Mouse (Mus musculus): ENCODE data around the gene Tdp2.
"Not testable (repeated sequence)": the region's sequence is repeated elsewhere in the genome, so short reads cannot be mapped to it uniquely, and the experiment has no call there.

Tdp2 gene

GRCm38 (mm10) chr13:24825587-24825986 is 5.9 kb upstream of the Tdp2 start:
- peak; percentile 65 for DNase-seq

- no peak for DNase-seq
These were observed 5.4 kb upstream of the Tdp2 start for GRCm38 (mm10) chr13:24826116-24826515.

DNA sequence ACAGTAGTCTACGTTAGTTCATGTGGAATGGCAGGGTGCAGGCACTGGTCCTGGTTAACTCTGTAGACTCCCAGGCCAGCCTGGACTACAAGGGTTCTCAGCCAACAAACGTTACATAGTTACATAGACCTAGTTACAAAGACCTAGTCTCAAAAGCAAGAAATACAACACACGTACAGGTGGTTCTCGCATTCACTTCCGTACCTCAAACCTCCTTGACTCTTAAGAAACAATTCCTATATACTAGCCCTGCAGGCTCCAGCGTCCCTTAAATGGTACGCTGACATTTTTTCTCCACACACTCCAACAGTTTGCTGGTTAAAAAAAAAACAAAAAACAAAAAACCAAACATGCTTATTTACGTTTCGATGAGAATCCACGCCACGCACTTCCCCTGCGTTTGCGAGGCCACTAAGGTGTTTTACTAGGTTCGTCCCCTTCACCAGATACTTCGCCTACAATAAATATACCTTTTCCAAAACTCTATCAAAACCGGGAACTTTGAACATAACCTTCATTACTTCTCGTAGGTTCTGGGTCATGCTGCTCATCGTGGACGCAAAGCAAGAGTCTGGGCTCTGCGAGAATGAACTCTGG is 625 bp upstream of the Tdp2 start:
- DNase-seq: no peak

DNA sequence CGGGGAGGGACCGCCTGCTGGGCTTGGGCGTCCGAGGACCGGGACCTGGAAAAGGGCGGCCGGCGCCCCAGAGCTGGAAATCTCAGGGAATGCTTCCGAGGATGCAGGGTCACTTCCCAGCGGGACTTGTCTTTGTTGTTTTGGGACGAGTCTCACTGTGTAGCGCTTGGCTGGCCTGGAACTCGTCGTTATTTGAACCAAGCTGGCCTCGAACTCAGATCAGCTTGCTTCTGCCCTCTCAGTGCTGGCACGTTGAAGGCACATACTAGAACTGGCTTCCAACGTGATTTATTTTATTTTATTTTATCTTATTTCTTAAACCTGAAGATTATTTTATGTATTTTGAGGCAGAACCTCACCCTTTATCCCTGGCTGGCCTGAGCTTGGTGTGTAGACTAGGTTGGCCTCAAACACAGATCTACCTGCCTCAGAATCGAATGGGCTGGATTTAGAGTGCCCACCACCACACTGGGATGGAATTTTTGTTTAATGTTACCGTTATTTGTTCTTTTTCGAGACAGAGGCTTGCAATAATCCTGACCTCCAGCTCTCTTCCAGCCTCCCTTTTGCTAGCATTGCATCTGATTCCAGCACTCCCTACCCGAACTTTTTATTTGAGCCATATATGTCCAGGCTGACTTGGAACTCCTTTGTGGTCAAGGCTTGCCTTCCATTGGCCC is 792 bp downstream of the Tdp2 start:
- DNase-seq: no peak

- no peak for DNase-seq
These were observed 1.3 kb downstream of the Tdp2 start for GRCm38 (mm10) chr13:24832811-24833155.

GRCm38 (mm10) chr13:24837765-24838164 is 6.3 kb downstream of the Tdp2 start:
- DNase-seq: not testable (repeated sequence)

DNA sequence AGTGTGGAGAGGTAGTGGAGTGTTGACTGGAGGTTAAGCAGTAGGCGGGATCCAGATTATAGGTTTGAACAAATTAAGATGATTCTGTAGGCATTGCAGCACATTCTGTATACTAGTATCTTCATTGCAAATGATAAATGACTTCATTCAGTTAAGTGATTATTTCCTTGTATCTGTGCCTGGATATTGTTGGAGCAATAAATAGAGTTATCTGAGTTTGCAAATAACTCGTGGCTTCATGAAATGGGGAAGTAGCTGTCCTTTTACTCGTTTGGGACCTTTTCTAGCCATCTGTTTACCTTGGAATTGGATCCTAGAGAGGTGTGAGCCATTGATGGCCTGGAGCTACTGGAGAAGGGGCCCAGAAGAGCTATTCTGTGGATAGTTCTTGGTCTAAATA is 8.4 kb downstream of the Tdp2 start:
- no peak for DNase-seq

GRCm38 (mm10) chr13:24841702-24842101 is 10.2 kb downstream of the Tdp2 start:
- DNase-seq: no peak

DNA sequence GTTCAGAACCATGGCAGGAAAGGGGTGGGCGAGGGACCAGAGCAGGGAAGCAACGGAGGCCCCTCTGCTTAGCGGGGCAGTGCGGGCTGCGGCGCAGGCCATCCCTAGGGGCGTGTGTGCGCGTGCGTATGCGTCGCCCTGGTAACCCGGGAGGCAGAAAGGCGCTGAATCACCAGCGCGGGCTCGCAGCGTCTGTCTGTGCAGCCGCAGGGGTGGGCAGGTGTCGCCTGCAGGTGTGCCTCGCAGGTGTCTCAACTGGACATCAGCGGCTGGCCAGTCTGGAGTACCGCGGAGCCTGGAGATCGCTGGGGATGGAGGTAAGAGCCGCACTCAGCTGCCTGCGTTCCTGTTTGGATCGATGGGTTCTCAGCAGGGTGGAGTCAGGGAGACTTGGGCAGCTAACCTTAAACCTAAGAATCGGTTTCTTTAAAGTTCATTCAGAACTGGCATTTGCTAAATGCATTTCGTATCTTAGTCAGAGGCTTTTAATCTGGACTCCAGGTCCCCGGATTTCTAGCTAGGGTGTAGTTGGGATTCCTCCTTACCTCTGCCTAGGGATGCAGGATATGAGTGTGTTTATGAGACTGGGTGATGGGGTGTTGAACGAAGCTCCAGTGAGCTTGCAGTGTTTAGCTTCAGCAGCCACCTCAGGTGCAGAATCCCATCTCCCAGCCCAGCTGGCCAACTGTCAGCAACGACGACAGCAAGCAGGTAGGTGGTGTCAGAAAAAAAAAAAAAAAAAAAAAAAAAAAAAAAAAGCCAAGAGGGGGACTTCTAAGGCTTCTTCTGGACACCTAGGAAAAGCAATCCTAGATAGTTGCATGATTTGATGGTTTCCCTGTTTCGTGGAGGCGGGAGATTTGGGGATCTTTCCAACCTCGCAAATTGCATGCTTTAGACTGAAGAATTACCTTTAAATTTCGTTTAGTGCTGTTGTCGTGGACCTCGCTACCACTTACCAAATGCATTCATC is 13.8 kb downstream of the Tdp2 start, which contains the start of gene D130043K22Rik:
Gene D130043K22Rik (plus strand): TSS at position 153 of the 973 bp plus-strand sequence.
- DNase-seq: no peak

DNA sequence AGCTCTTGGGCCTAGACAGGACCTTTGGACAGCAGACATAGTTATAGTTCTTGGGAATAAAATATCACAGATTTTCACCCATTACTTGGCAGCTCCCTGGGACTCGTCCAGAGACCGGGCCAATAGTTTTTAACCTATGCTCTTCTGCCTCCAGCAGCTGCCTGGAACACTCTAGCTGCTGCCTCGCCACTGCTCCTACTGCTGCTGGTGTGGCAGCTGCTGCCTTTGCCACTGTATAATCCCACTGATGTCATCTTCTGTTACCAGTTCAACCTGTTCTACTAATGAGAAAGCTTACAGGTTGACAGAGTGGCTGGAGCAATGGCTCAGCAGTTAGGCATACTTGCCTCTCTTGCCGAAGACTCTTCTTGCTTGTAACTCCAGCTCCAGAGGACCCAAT is 17.8 kb downstream of the Tdp2 start:
- DNase-seq: peak; percentile 59

- DNase-seq: no peak
These were observed 20.5 kb downstream of the Tdp2 start for GRCm38 (mm10) chr13:24851989-24852388.

DNA sequence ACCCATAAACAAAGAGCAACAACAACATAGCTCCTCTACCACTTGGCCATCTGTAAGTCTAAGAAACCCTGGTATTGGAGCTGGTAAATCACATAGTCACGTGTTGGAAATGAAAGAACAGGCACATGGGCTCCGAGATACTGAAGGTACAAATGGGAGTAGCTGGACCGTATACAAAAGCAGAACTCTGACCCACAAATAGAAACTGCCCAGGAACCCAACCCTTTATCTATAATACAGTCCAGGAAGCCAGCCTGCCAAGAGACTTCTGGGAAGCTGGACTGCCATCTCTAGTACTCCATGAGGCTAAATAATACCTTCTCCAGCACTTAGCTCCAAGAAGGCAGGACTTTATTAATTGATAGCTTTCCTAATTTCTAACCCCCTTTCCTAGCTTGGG is 21.1 kb downstream of the Tdp2 start:
- no peak for DNase-seq

DNA sequence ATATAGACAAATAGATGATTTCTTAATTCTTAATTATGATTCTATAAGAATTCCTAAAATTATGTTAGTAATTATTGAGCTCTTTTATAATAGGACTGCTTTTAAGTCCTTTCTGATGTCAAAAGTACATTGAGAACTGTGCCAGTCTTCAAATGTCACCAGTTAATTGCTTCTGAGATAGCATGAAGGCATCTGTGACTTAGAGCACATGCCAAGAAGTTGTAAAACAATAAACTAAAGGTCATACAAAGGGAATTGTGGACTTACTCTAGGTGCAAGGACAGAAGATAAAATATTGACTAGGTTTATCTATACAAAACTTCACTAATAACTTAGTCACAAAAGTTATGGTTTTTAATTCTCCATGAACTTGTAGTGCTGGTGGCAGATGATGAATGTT is 27.6 kb downstream of the Tdp2 start:
- DNase-seq: no peak

DNA sequence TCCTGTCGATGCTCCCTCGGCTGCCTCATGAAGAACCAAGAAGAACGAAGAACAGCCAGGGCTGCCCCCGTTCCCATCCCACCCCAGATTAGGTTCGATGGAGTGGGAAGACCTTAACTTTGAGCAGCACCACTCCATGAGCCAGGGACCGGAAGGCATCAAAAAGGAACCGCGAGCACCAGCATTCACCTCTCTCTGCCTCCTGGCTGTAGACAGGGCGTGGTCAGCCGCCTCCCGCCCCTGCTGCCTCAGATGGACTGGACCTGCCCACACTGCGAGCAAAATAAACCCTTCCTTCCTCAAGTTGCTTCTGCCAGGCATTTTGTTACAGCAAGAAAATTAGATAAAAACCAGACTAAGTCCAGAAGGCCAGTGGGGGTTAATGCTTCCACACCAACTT is 29.6 kb downstream of the Tdp2 start:
- no peak for DNase-seq

DNA sequence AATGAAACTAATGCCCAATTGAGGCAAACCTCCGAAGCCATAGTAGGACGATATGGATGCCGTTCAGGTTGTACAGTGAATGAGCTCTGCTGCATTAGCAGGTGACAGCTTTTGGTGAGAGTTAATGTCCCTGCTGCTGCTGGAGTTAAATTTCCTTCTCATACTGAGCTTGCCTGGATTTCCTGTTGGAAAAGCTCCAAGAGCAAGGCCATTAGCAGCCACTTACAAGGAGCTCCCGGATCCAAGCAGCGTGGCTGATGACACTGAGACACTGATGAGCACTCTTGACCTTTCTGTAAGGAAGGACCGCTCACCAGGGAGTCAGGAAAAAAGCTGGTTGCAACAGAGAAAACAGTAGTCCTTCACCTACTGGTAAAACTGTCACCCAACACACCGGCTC is 30.5 kb downstream of the Tdp2 start:
- no peak for DNase-seq

DNA sequence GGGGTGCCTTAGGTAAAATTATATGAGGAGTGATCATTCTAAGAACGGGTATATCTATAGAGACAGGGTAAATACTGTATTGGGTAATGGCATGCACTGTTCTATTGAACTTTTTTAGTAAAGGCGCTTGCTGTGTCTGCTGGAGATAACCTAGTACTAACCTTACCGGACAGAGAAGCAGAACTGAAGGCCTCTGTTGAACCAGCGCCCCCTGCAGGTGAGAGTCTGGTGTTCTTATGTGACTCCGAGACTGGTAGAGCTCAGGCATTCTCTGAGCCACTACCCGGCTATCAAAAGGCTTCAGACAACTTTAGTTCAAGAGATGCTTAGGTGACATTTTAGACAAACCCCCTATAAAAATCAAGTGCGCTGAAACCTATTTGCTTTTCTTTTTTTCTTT is 31.0 kb downstream of the Tdp2 start:
- peak; percentile 76 for DNase-seq

DNA sequence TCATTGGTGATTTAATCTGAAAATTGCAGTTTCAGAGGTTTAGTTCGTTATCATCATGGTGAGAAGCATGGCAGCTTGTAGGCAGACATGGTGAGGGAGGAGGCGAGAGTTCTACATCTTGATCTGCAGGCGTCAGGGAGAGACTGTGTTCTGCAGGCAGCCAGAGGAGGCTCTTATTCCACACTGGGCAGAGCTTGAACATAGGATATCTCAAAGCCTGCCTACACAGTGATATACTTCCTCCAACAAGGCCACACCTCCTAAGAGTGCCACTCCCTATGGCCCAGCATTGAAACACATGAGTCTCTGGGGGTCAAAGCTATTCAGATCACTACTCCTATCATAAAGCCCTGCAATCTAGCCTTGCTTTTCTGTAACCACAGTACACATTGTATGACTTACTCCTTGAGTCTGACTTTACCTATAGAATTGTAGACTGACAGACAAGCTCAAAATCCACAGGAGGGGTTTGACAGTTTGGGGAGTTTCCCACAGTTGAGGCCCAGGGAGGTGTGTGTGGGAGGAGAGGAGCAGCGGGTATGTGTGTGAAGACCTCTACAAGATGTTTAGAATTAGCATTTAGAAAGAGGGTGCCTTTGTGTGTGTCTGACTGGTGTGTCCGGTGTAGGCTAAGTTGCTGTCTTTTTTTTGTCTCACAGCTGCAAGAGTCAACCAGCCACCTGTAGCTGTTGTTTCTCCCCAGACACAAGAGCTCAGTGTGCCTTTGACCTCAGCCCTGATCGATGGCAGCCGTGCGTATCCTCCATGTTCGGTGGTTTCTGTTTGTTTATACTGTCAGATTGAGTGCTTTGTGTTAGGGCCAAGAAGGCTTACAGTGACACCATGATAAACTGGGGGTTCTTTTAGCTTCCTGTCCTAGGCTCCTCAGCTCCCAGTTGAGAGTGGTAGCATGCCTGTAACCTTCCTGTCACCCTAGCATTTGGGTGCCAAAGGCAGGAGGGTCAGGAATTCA is 35.2 kb downstream of the Tdp2 start:
- DNase-seq: no peak

DNA sequence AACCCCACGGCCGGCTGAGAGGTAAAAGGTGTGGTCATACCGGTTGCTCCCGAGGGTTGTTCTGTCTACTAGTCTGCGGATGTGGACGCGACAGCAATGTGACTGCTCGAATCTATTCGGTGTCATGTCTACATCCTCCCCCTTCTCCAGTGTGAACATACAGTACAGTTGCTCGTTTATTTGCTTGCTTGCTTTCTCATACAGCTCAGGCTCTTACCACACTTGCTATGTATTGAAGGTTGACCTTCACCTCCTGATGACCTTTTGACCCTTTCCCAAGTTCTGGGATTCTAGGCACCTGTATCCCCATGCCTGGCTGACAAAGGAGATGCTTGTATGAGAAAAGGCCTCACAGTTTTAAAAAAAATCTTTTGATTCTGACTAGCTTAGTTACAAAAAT is 36.3 kb downstream of the Tdp2 start:
- no peak for DNase-seq

DNA sequence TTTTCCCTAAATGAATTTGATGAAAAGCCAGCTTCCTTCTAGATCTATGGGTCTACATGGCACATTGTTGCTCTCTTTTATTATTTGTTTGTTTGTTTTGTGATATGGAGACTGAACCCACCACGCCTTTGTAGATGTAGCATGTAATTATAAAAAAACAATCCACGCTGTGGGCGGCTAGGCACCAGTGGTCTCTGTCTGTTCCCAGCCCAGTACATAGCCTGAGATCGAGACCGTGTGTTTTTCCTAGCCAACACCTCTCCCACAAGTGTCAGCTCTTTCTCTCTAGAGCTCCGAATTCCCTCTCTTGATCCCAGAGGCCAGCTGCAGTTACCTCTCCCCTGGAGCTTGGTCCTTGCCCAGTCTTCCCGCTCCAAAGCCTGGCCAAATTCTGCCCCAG is 36.8 kb downstream of the Tdp2 start:
- no peak for DNase-seq

GRCm38 (mm10) chr13:24879359-24880040 is 48.0 kb downstream of the Tdp2 start:
- peak; percentile 96 for DNase-seq

GRCm38 (mm10) chr13:24880208-24880607 is 48.7 kb downstream of the Tdp2 start:
- DNase-seq: peak; percentile 42

DNA sequence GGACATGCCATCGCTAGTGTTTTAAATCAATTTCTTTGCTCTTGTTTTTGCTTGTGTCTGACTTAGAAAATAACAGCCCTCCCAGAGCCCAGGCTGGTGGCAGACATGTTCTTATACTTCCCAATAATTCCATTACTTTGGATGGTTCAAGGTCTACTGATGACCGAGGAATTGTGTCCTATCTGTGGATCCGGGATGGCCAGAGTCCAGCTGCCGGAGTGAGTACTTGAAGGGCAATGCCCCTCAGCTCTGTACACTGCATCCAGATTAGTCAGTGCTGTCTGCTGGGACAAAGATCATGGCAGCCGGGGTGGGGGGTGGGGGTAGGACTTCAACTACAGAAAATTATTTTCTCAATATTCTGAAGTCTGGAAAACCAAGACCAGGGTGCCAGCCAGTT is 49.2 kb downstream of the Tdp2 start:
- DNase-seq: peak; percentile 90

Data from kidney, adult 9 months (tissue).